Mouse (Mus musculus) Patski (cell line): ENCODE measurements around the gene Ghrh. TPM values are rescaled to one million over a fixed set of nuclear protein-coding genes. Genes with fewer than 3 reads are reported as not detected.
A peak's percentile ranks its signal among the peaks of the same experiment; 100 is the strongest.

ENCODE experiments used
- ATAC-seq: fragments of 100-300 bp; one replicate; pipeline ENCODE4 v1.8.0; 2021
- CTCF ChIA-PET: fragments of 350-600 bp; sonication (Branson Sonifier 250); formaldehyde crosslinking; loops from one replicate; lab custom pipeline; 2022; ENCODE audit warnings: inconsistent platforms; lab: Charles Lee
- POLR2A ChIA-PET: fragments of 350-600 bp; sonication (Branson Sonifier 250); formaldehyde crosslinking; loops from one replicate; lab custom pipeline; 2022; ENCODE audit warnings: antibody characterized with exemption, inconsistent platforms; lab: Charles Lee
- DNase-seq: peaks from one replicate; pipeline ENCODE4 v3.0.0-alpha.2; 2011; ENCODE audit warnings: low read depth, low spot score
- H3K27me3 ChIP-seq: fragments of 371-371 bp; one replicate; pipeline ENCODE4 v1.5.1; 2021
- CTCF ChIP-seq: fragments of 100-300 bp; IDR thresholded peaks from one replicate; pipeline ENCODE4 v1.5.1; 2021
- in situ Hi-C: fragments of 300-500 bp; cut with MboI; formaldehyde crosslinking; loops from 3 replicates; pipeline ENCODE4 v1.11.1; 2018; ENCODE audit warnings: low pct_unique_long_range_greater_than_20kb, mixed read lengths
- polyA plus RNA-seq: library from polyadenylated mRNA; unstranded; gene quantifications from one replicate; pipeline ENCODE4 v1.2.3, GENCODE M21; 2021

Ghrh gene
- polyA plus RNA-seq, 1 experiment from 2014 or later, result not detected

- in situ Hi-C loops, result no loop called here
- POLR2A ChIA-PET, result no interaction called here
- ATAC-seq (no peak), DNase-seq (no peak)
- CTCF ChIA-PET, result no interaction called here
- no peaks in the 10 kb centered on the region for H3K27me3 ChIP-seq
- no peak for TF ChIP-seq CTCF
Observed at GRCm38 (mm10) chr2:157375794-157376757, 28.8 kb upstream of the Ghrh start.

DNA sequence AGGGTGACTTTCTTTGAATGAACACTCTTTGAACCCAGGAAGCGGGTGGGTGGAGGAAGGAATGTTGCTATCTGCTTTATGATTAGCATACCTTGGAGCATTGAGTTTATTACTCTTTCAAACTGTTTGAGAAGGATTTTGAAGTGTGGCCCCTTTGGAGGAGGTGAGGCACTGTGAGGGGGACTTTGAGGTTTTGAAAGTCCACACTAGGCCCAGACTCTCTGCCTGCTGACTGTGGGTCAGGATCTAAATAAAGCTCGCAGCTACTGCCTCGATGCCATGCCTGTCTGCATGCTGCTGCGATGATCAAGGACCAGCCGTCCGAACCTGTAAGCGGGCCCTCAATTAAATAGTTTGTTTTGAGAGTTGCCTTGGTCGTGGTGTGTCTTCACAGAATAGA is 27.7 kb upstream of the Ghrh start:
- in situ Hi-C loops, result no loop called here
- no peaks in the 10 kb centered on the region for H3K27me3 ChIP-seq
- CTCF ChIA-PET, result no interaction called here
- no peak for TF ChIP-seq CTCF
- no peak for ATAC-seq
- DNase-seq, result no peak
- POLR2A ChIA-PET, result no interaction called here

- POLR2A ChIA-PET, result no interaction called here
- CTCF ChIA-PET, result interaction anchor here (1.3 kb wide), 1 partner anchor 10 kb away, joined by 3 read pairs; no protein-coding TSS in a partner anchor
- no peak for ATAC-seq
Observed at GRCm38 (mm10) chr2:157373681-157374080, 26.4 kb upstream of the Ghrh start.

DNA sequence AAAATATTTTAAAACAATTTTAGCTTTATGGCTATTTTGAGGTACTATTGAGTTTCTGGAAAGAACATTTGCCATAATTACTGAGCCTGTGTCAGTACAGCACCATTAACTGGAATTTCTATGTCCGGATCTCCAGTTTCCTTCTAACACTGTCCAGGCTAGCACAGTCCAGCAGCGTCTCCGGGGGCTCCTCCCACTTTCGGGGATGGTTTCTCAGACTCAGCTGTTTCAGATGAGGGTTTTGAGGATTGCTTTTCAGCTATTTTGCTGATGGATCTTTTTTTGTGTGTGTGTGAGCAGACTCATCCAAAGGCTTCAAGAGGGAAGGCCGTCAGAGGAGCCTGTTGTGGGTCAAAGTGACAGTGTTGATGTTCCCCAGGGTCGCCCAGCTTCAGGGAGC is 24.4 kb upstream of the Ghrh start:
- CTCF ChIA-PET, result interaction anchor here (1.2 kb wide), 1 partner anchor 12 kb away, joined by 3 read pairs; no protein-coding TSS in a partner anchor
- TF ChIP-seq CTCF, result no peak
- no peak for DNase-seq
- no peak for ATAC-seq
- in situ Hi-C loops, result no loop called here
- POLR2A ChIA-PET, result no interaction called here
- no peaks in the 10 kb centered on the region for H3K27me3 ChIP-seq

More at GRCm38 (mm10) chr2:157373681-157374080, 26.4 kb upstream of the Ghrh start:
- DNase-seq, result no peak
- no peak for TF ChIP-seq CTCF
- no peaks in the 10 kb centered on the region for H3K27me3 ChIP-seq
- in situ Hi-C loops, result no loop called here

DNA sequence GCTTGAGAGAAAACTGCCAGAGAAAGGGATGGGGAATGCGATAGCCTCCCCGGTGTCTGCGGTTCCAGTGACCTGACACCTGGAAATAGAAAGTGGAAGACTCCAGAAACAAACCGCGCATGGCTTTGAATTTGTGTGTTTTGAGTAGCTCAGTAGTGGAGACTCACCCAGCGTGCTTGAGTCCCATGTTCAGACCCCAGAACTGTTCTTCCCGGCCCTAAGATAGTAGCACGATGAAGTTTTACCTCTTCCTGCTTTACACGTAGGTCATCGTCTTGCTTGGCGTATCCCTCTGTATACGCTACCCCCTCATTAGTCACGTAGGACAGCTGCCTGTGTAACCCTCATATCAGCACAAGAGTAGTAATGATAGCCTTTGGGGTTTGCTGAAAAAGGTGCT is 20.7 kb upstream of the Ghrh start:
- no peaks in the 10 kb centered on the region for H3K27me3 ChIP-seq
- ChIA-PET POLR2A (interaction anchor here (0.6 to 1.3 kb wide), 4 partner anchors 15 to 89 kb away, joined by 4 to 7 read pairs (median 5); no protein-coding TSS in a partner anchor), CTCF (interaction anchor here (1.1 kb wide), 1 partner anchor 27 kb away, joined by 3 read pairs; no protein-coding TSS in a partner anchor)
- DNase-seq, result no peak
- ATAC-seq, result no peak
- in situ Hi-C loops, result loop anchor here (5.0 kb wide), 1 partner anchor 79 kb away; no protein-coding TSS in a partner anchor
- TF ChIP-seq CTCF, result no peak

GRCm38 (mm10) chr2:157367184-157367893 is 20.0 kb upstream of the Ghrh start, which contains the start of gene Manbal:
Gene Manbal, plus strand, starts transcription at chr2:157367594.
- in situ Hi-C loops, result loop anchor here (5.0 kb wide), 1 partner anchor 80 kb away; no protein-coding TSS in a partner anchor

DNA sequence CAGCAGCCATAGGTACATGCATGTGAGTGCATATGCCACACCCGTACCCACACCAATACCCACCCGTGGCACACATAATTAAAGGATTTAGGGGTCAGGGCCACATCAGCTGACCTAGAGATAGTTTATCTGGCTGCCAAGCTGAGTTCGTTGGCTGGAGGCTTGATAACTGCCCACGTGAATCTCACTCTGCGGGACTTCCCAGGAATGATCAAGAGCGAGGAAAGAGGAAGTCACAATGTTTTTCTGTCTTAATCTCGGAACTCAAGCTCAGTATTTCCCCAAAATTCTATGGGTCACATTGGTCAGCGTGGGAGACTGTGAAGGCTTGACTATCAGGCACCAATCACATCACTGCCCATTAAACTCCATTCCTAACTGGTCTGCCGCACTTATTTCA is 19.5 kb upstream of the Ghrh start:
- no peaks in the 10 kb centered on the region for H3K27me3 ChIP-seq
- ATAC-seq (no peak), DNase-seq (no peak)
- TF ChIP-seq CTCF, result no peak
- CTCF ChIA-PET, result no interaction called here
- POLR2A ChIA-PET, result interaction anchor here (0.5 to 0.8 kb wide), 2 partner anchors 13 to 31 kb away, joined by 3 to 6 read pairs; no protein-coding TSS in a partner anchor
- in situ Hi-C loops, result loop anchor here (5.0 kb wide), 1 partner anchor 81 kb away; no protein-coding TSS in a partner anchor

More at GRCm38 (mm10) chr2:157367184-157367893, 20.0 kb upstream of the Ghrh start, which contains the start of gene Manbal:
- H3K27me3 ChIP-seq, result no peaks in the 10 kb centered on the region
- ChIA-PET POLR2A (interaction anchor here (0.5 to 1.3 kb wide), 4 partner anchors 13 to 90 kb away, joined by 3 to 7 read pairs (median 6); no protein-coding TSS in a partner anchor), CTCF (interaction anchor here (1.1 kb wide), 1 partner anchor 26 kb away, joined by 3 read pairs; no protein-coding TSS in a partner anchor)
- peak; percentile 51 for DNase-seq
- TF ChIP-seq CTCF, result no peak
- ATAC-seq, result peak; percentile 73

GRCm38 (mm10) chr2:157363031-157363430 is 15.7 kb upstream of the Ghrh start:
- TF ChIP-seq CTCF, result no peak
- POLR2A ChIA-PET, result no interaction called here
- in situ Hi-C loops, result no loop called here

DNA sequence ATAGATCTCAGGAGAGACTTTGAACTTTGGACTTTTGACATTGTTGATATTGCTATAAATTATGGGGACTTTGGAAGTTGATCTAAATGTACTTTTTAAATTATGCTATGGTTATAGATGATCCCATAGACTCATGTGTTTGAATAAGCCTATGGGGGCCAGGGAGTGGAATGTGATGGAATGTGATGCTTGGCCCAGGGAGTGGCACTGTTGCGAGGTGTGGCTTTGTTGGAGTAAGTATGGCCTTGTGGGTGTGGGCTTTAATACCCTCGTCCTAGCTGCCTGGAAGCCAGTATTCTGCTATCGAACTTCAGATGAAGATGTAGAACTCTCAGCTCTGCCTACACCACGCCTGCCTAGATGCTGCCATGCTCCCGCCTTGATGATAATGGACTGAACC is 12.7 kb upstream of the Ghrh start:
- ATAC-seq (no peak), DNase-seq (no peak)
- no peak for TF ChIP-seq CTCF
- ChIA-PET POLR2A (no interaction called here), CTCF (interaction anchor here (0.7 kb wide), 1 partner anchor 9 kb away, joined by 3 read pairs; no protein-coding TSS in a partner anchor)
- no peaks in the 10 kb centered on the region for H3K27me3 ChIP-seq
- in situ Hi-C loops, result no loop called here

More at GRCm38 (mm10) chr2:157363031-157363430, 15.7 kb upstream of the Ghrh start:
- H3K27me3 ChIP-seq, result no peaks in the 10 kb centered on the region
- ATAC-seq, result no peak
- CTCF ChIA-PET, result interaction anchor here (1.4 kb wide), 1 partner anchor 95 kb away, joined by 5 read pairs; no protein-coding TSS in a partner anchor
- no peak for DNase-seq

- no peak for TF ChIP-seq CTCF
Observed at GRCm38 (mm10) chr2:157354106-157354505, 6.8 kb upstream of the Ghrh start.

More at GRCm38 (mm10) chr2:157354106-157354505, 6.8 kb upstream of the Ghrh start:
- H3K27me3 ChIP-seq, result no peaks in the 10 kb centered on the region
- ChIA-PET CTCF (interaction anchor here (0.6 kb wide), 1 partner anchor 19 kb away, joined by 3 read pairs; no protein-coding TSS in a partner anchor), POLR2A (interaction anchor here (1.4 kb wide), 1 partner anchor 13 kb away, joined by 3 read pairs; no protein-coding TSS in a partner anchor)
- ATAC-seq (no peak), DNase-seq (no peak)
- in situ Hi-C loops, result no loop called here
